Mouse (Mus musculus) hindbrain, postnatal 0 days (tissue): Measurements from ENCODE around the gene Srp68. TPM values are rescaled to one million over a fixed set of nuclear protein-coding genes. Genes with fewer than 3 reads are reported as not detected.
A peak's percentile ranks its signal among the peaks of the same experiment; 100 is the strongest.
"Not testable (repeated sequence)": the region's sequence is repeated elsewhere in the genome, so short reads cannot be mapped to it uniquely, and the experiment has no call there.

Experiments
- ATAC-seq: fragments of 200-750 bp; cut with Nextera tagmentation; 2 replicates; pipeline ENCODE4 v1.8.0; 2017; ENCODE audit warnings: mild to moderate bottlenecking, moderate TSS enrichment, moderate library complexity
- DNase-seq: peaks from one replicate; pipeline ENCODE4 v3.0.0-alpha.2; 2015; ENCODE audit warnings: low spot score
- H3K27ac ChIP-seq: fragments of 300-500 bp; sonication (generic); 2 replicates; pipeline ENCODE4 v1.5.1; 2014; ENCODE audit warnings: mild to moderate bottlenecking
- H3K27me3 ChIP-seq: fragments of 300-500 bp; sonication (generic); 2 replicates; pipeline ENCODE4 v1.6.1; 2014; ENCODE audit warnings: low read length, mixed read lengths; ENCODE audit not compliant: insufficient read depth
- H3K36me3 ChIP-seq: fragments of 300-500 bp; sonication (generic); 2 replicates; pipeline ENCODE4 v1.6.1; 2014; ENCODE audit warnings: low read length, mixed read lengths; ENCODE audit not compliant: insufficient read depth
- H3K4me1 ChIP-seq: fragments of 300-500 bp; sonication (generic); 2 replicates; pipeline ENCODE4 v1.6.1; 2014; ENCODE audit warnings: antibody characterized with exemption, low read length, mixed read lengths; ENCODE audit not compliant: insufficient read depth
- H3K4me2 ChIP-seq: fragments of 300-500 bp; sonication (generic); 2 replicates; pipeline ENCODE4 v1.6.1; 2014; ENCODE audit warnings: low read depth, mild to moderate bottlenecking, low read length, moderate library complexity, mixed read lengths
- H3K4me3 ChIP-seq: fragments of 300-500 bp; sonication (generic); 2 replicates; pipeline ENCODE4 v1.5.1; 2014; ENCODE audit warnings: low read length
- H3K9ac ChIP-seq: fragments of 300-500 bp; sonication (generic); replicated peaks from 2 replicates; pipeline ENCODE4 v1.6.1; 2014; ENCODE audit warnings: mild to moderate bottlenecking, low read length, moderate library complexity, mixed read lengths
- H3K9me3 ChIP-seq: fragments of 300-500 bp; sonication (generic); 2 replicates; pipeline ENCODE4 v1.6.1; 2016; ENCODE audit warnings: low read length, mixed read lengths
- CTCF ChIP-seq: IDR thresholded peaks from 2 replicates; pipeline ENCODE4 v1.5.1; 2016; ENCODE audit warnings: antibody characterized with exemption, control low read depth, low read depth
- WGBS: fragments of 180-500 bp; shearing (Covaris S2); extraction: QIAGEN DNeasy Blood & Tissue Kit; methylation state at CpG from one replicate; pipeline ENCODE4 v1.1.7; 2014; 5-methylcytosine and 5-hydroxymethylcytosine counted together
- polyA plus RNA-seq: library from polyadenylated mRNA; unstranded; fragments of >200 nt; fragmentation: Nextera tagmentation; extraction: Ambion mirVana; gene quantifications from 2 replicates; pipeline ENCODE4 v1.2.1, GENCODE M21; 2015
- total RNA-seq: library from RNA; depleted of rRNA; stranded (reverse); fragments of >200 nt; gene quantifications from 2 replicates; pipeline ENCODE4 v1.2.3, GENCODE M21; 2014

The Srp68 gene
- total and polyA plus RNA-seq, 2 experiments from 2014 or later: 22.5 to 50.4 TPM

- Histone ChIP-seq H3K27ac (no peak overlapping the region), H3K27me3 (peaks cover 31% of the 10 kb centered on the region), H3K36me3 (peaks cover 16% of the 10 kb centered on the region), H3K9me3 (no peaks in the 10 kb centered on the region), H3K4me2 (no peak overlapping the region), H3K4me3 (no peak overlapping the region), H3K4me1 (peaks cover 8% of the 10 kb centered on the region), H3K9ac (no peak overlapping the region)
- no peak for TF ChIP-seq CTCF
- DNase-seq (no peak), ATAC-seq (no peak)
- WGBS: 64% methylated on average over 6 of the region's 6 CpGs
Observed at GRCm38 (mm10) chr11:116283982-116284381, 10.0 kb upstream of the Srp68 start.

- TF ChIP-seq CTCF: no peak
- Histone ChIP-seq H3K4me3 (peak overlapping the region; percentile 14; the same call in 1 of the 2 replicates), H3K4me1 (peaks cover 8% of the 10 kb centered on the region), H3K4me2 (peak overlapping the region; percentile 31; the same call in 1 of the 2 replicates), H3K9me3 (no peaks in the 10 kb centered on the region), H3K36me3 (0 out of 2 replicates have a peak, but pooled peaks cover 6% of the 10 kb centered on the region), H3K9ac (no peak overlapping the region), H3K27ac (no peak overlapping the region), H3K27me3 (peaks cover 31% of the 10 kb centered on the region)
- DNase-seq: no peak
- 9% methylated on average over 48 of the region's 48 CpGs for whole genome bisulfite sequencing
- 0 out of 2 replicates have a peak, but pooled peaks have one; percentile 8 for ATAC-seq
Observed at GRCm38 (mm10) chr11:116282912-116283521, 9.0 kb upstream of the Srp68 start.

- Histone ChIP-seq H3K27ac (no peak overlapping the region), H3K4me3 (peak overlapping the region; percentile 32), H3K36me3 (no peaks in the 10 kb centered on the region), H3K9ac (no peak overlapping the region), H3K9me3 (no peaks in the 10 kb centered on the region), H3K4me2 (peak overlapping the region; percentile 54), H3K4me1 (peaks cover 8% of the 10 kb centered on the region), H3K27me3 (peaks cover 31% of the 10 kb centered on the region)
- no peak for DNase-seq
- under 1% methylated on average over 11 of the region's 11 CpGs for WGBS
- ATAC-seq: no peak
- TF ChIP-seq CTCF: no peak; the same call in 1 of the 2 replicates
Observed at GRCm38 (mm10) chr11:116282089-116282488, 8.1 kb upstream of the Srp68 start.

- TF ChIP-seq CTCF: no peak
- 2% methylated on average over 18 of the region's 18 CpGs for WGBS
- DNase-seq: no peak
- H3K36me3 ChIP-seq: no peaks in the 10 kb centered on the region
- H3K4me3 ChIP-seq: peak overlapping the region; percentile 32
- H3K9me3 ChIP-seq: no peaks in the 10 kb centered on the region
- no peak overlapping the region for H3K27ac ChIP-seq
- ATAC-seq: no peak
- H3K27me3 ChIP-seq: peaks cover 31% of the 10 kb centered on the region
- peaks cover 8% of the 10 kb centered on the region for H3K4me1 ChIP-seq
- 0 out of 2 replicates have a peak overlapping the region, but pooled peaks have one; percentile 24 for H3K9ac ChIP-seq
- peak overlapping the region; percentile 54 for H3K4me2 ChIP-seq
Observed at GRCm38 (mm10) chr11:116281671-116282070, 7.7 kb upstream of the Srp68 start.

- DNase-seq (no peak), ATAC-seq (no peak)
- TF ChIP-seq CTCF: peak; percentile 33
- Histone ChIP-seq H3K4me3 (peak within 1 kb of the TSS; percentile 32), H3K27me3 (peaks cover 31% of the 10 kb centered on the region), H3K27ac (no peak within 1 kb of the TSS), H3K9ac (0 out of 2 replicates have a peak within 1 kb of the TSS, but pooled peaks have one; percentile 24), H3K36me3 (no peaks in the 10 kb centered on the region), H3K4me1 (peaks cover 8% of the 10 kb centered on the region), H3K4me2 (peak within 1 kb of the TSS; percentile 54), H3K9me3 (no peaks in the 10 kb centered on the region)
- 7% methylated on average over 48 of the region's 48 CpGs for WGBS
Observed at GRCm38 (mm10) chr11:116280751-116281663, 7.0 kb upstream of the Srp68 start, which contains the start of gene Galr2. Gene Galr2, plus strand, starts transcription at chr11:116280939.

- Histone ChIP-seq H3K27me3 (peaks cover 18% of the 10 kb centered on the region), H3K4me1 (peaks cover 21% of the 10 kb centered on the region)
- ATAC-seq, H3K36me3 ChIP-seq, DNase-seq, H3K9me3 ChIP-seq, H3K4me3 ChIP-seq, H3K9ac ChIP-seq, H3K27ac ChIP-seq, H3K4me2 ChIP-seq: not testable (repeated sequence)
- WGBS: 93% methylated on average over 1 of the region's 1 CpGs
Observed at GRCm38 (mm10) chr11:116277184-116277583, 3.2 kb upstream of the Srp68 start.
